Mouse (Mus musculus): ENCODE data around the gene Krt24. TPM values are rescaled to one million over a fixed set of nuclear protein-coding genes. Genes with fewer than 3 reads are reported as not detected.

The Krt24 gene
- total RNA-seq, 1 experiment: not detected

DNA sequence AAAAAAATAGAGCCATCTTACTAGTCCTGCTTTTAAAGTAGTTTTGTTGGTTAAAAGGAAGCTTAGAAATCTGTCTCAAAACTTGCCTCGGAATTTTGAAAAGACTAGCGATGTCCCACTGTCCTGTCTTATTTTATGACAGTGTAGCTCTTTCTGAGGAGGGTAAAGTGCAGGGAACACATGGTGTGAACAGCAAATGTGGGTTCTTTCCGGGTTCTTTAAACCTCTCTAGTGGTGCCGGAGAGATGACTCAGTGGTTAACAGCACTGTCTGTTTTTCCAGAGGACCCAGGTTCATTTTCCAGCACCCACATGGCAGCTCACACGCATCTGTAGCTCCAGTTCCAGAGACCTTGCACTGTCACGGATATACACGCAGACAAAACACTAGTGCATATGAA lies 15.9 kb downstream of the Krt24 start:
- Histone ChIP-seq H3K36me3 (ENCODE audit: control insufficient read depth, insufficient read depth, low read length, poor library complexity, severe bottlenecking) (no peaks in the 10 kb centered on the region), H3K4me1 (ENCODE audit: control insufficient read depth in 2 of 2, insufficient read depth in 2 of 2, low read length in 2 of 2, poor library complexity in 1 of 2) (no peaks in the 10 kb centered on the region), H3K4me3 (ENCODE audit: insufficient read depth in 1 of 2, low read depth in 1 of 2, low read length in 2 of 2, poor library complexity in 1 of 2, severe bottlenecking in 1 of 2) (no peak overlapping the region), H3K27ac (ENCODE audit: insufficient read depth, low read depth, low read length, poor library complexity, severe bottlenecking) (no peak overlapping the region), H3K9me3 (ENCODE audit: control insufficient read depth, insufficient read depth, low read depth, low read length) (no peaks in the 10 kb centered on the region), H3K9ac (ENCODE audit: insufficient read depth, low read depth, low read length, poor library complexity, severe bottlenecking) (no peak overlapping the region)
- in situ Hi-C loops (cut with MboI; ENCODE audit: low sequenced_read_pairs in 2 of 2, unreplicated experiment in 2 of 2): no loop called here
- DNase-seq (ENCODE audit: low read depth, low spot score): no peak
- TF ChIP-seq ZNF384 (IDR thresholded peaks at IDR 0.05; ENCODE audit: low read depth, low read length) (no peak), CHD2 (IDR thresholded peaks at IDR 0.05; ENCODE audit: low read depth, low read length) (no peak), HCFC1 (IDR thresholded peaks at IDR 0.05; ENCODE audit: borderline replicate concordance, insufficient read depth, low read length) (no peak), MAFK (IDR thresholded peaks at IDR 0.05; ENCODE audit: insufficient read depth, low read depth, low read length) (no peak), ZC3H11A (IDR thresholded peaks at IDR 0.05; ENCODE audit: borderline replicate concordance, low read depth, low read length) (no peak)

GRCm38 (mm10) chr11:99265796-99266195 lies 19.3 kb downstream of the Krt24 start:
- no peaks in the 10 kb centered on the region for H3K36me3 ChIP-seq (ENCODE audit: control insufficient read depth, insufficient read depth, low read length, poor library complexity, severe bottlenecking)
- in situ Hi-C loops (cut with MboI; ENCODE audit: low sequenced_read_pairs in 2 of 2, unreplicated experiment in 2 of 2): no loop called here
- TF ChIP-seq ZNF384 (IDR thresholded peaks at IDR 0.05; ENCODE audit: low read depth, low read length) (no peak), CHD2 (IDR thresholded peaks at IDR 0.05; ENCODE audit: low read depth, low read length) (no peak), MAFK (IDR thresholded peaks at IDR 0.05; ENCODE audit: insufficient read depth, low read depth, low read length) (no peak), ZC3H11A (IDR thresholded peaks at IDR 0.05; ENCODE audit: borderline replicate concordance, low read depth, low read length) (no peak)
- H3K9me3 ChIP-seq (ENCODE audit: control insufficient read depth, insufficient read depth, low read depth, low read length): no peaks in the 10 kb centered on the region
- H3K4me1 ChIP-seq (ENCODE audit: control insufficient read depth in 2 of 2, insufficient read depth in 2 of 2, low read length in 2 of 2, poor library complexity in 1 of 2): no peaks in the 10 kb centered on the region
- DNase-seq (ENCODE audit: low read depth, low spot score): no peak
- H3K27ac ChIP-seq (ENCODE audit: insufficient read depth, low read depth, low read length, poor library complexity, severe bottlenecking): no peak overlapping the region
- H3K9ac ChIP-seq (ENCODE audit: insufficient read depth, low read depth, low read length, poor library complexity, severe bottlenecking): no peak overlapping the region
- H3K4me3 ChIP-seq (ENCODE audit: insufficient read depth in 1 of 2, low read depth in 1 of 2, low read length in 2 of 2, poor library complexity in 1 of 2, severe bottlenecking in 1 of 2): no peak overlapping the region

DNA sequence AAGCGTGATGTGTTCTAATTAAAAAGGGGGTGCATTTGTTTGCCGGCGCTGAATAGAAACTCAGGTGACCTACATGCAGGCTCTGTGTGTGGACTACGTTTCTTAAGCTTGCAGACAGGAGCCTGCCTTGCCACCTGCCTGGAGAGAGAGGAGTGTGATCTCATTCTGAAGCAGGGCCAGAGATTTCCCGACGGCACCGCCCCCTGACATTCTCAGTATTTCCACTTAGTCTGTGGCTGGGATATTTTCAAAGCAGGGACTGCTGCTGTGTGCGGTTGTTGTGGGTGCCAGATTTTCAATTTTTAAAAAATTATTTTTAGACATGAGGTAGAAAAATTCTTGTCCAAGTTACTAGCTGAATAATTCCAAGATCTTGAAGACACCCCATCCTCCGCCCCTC lies 19.8 kb downstream of the Krt24 start:
- in situ Hi-C loops (cut with MboI; ENCODE audit: low sequenced_read_pairs in 2 of 2, unreplicated experiment in 2 of 2): no loop called here

DNA sequence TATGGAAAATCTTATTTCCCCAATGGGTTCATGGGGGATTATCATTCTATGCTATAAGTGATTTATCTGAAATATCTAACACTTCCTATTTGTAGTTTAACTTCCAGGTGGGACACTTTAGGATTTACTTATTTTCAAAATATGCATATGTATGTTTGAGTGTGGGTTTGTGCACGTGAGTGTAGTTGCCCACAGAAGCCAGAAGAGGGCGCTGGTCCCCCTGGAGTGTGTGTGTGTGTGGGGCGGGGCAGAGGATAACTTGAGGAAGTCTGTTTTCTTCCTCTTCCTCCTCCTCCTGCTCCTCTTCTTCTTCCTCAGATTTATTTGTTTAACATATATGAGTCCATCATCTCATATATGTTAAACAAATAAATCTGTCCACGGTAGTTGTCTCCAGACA lies 28.8 kb downstream of the Krt24 start:
- TF ChIP-seq MAFK (IDR thresholded peaks at IDR 0.05; ENCODE audit: insufficient read depth, low read depth, low read length) (no peak), ZC3H11A (IDR thresholded peaks at IDR 0.05; ENCODE audit: borderline replicate concordance, low read depth, low read length) (no peak), HCFC1 (IDR thresholded peaks at IDR 0.05; ENCODE audit: borderline replicate concordance, insufficient read depth, low read length) (no peak), CHD2 (IDR thresholded peaks at IDR 0.05; ENCODE audit: low read depth, low read length) (no peak), ZNF384 (IDR thresholded peaks at IDR 0.05; ENCODE audit: low read depth, low read length) (no peak)
- H3K4me1 ChIP-seq (ENCODE audit: control insufficient read depth in 2 of 2, insufficient read depth in 2 of 2, low read length in 2 of 2, poor library complexity in 1 of 2): no peaks in the 10 kb centered on the region
- H3K27ac ChIP-seq (ENCODE audit: insufficient read depth, low read depth, low read length, poor library complexity, severe bottlenecking): no peak overlapping the region
- no peaks in the 10 kb centered on the region for H3K36me3 ChIP-seq (ENCODE audit: control insufficient read depth, insufficient read depth, low read length, poor library complexity, severe bottlenecking)
- no peaks in the 10 kb centered on the region for H3K9me3 ChIP-seq (ENCODE audit: control insufficient read depth, insufficient read depth, low read depth, low read length)
- no peak overlapping the region for H3K9ac ChIP-seq (ENCODE audit: insufficient read depth, low read depth, low read length, poor library complexity, severe bottlenecking)
- DNase-seq (ENCODE audit: low read depth, low spot score): no peak
- no peak overlapping the region for H3K4me3 ChIP-seq (ENCODE audit: insufficient read depth in 1 of 2, low read depth in 1 of 2, low read length in 2 of 2, poor library complexity in 1 of 2, severe bottlenecking in 1 of 2)
- in situ Hi-C loops (cut with MboI; ENCODE audit: low sequenced_read_pairs in 2 of 2, unreplicated experiment in 2 of 2): no loop called here

More for the DNA sequence above, 19.8 kb downstream of the Krt24 start:
- DNase-seq (ENCODE audit: low read depth, low spot score): no peak
- Histone ChIP-seq H3K9me3 (ENCODE audit: control insufficient read depth, insufficient read depth, low read depth, low read length) (no peaks in the 10 kb centered on the region), H3K4me1 (ENCODE audit: control insufficient read depth in 2 of 2, insufficient read depth in 2 of 2, low read length in 2 of 2, poor library complexity in 1 of 2) (no peaks in the 10 kb centered on the region), H3K4me3 (ENCODE audit: insufficient read depth in 1 of 2, low read depth in 1 of 2, low read length in 2 of 2, poor library complexity in 1 of 2, severe bottlenecking in 1 of 2) (no peak overlapping the region), H3K36me3 (ENCODE audit: control insufficient read depth, insufficient read depth, low read length, poor library complexity, severe bottlenecking) (no peaks in the 10 kb centered on the region), H3K9ac (ENCODE audit: insufficient read depth, low read depth, low read length, poor library complexity, severe bottlenecking) (no peak overlapping the region), H3K27ac (ENCODE audit: insufficient read depth, low read depth, low read length, poor library complexity, severe bottlenecking) (no peak overlapping the region)
- TF ChIP-seq ZC3H11A (IDR thresholded peaks at IDR 0.05; ENCODE audit: borderline replicate concordance, low read depth, low read length) (no peak), HCFC1 (IDR thresholded peaks at IDR 0.05; ENCODE audit: borderline replicate concordance, insufficient read depth, low read length) (no peak), MAFK (IDR thresholded peaks at IDR 0.05; ENCODE audit: insufficient read depth, low read depth, low read length) (no peak), ZNF384 (IDR thresholded peaks at IDR 0.05; ENCODE audit: low read depth, low read length) (no peak), CHD2 (IDR thresholded peaks at IDR 0.05; ENCODE audit: low read depth, low read length) (no peak)

GRCm38 (mm10) chr11:99255316-99255715 lies 29.7 kb downstream of the Krt24 start:
- Histone ChIP-seq H3K4me1 (ENCODE audit: control insufficient read depth in 2 of 2, insufficient read depth in 2 of 2, low read length in 2 of 2, poor library complexity in 1 of 2) (0 out of 4 replicates have a peak, but pooled peaks cover 0 to under 1% of the 10 kb centered on the region in 2 experiments), H3K9ac (ENCODE audit: insufficient read depth, low read depth, low read length, poor library complexity, severe bottlenecking) (no peak overlapping the region), H3K36me3 (ENCODE audit: control insufficient read depth, insufficient read depth, low read length, poor library complexity, severe bottlenecking) (no peaks in the 10 kb centered on the region), H3K27ac (ENCODE audit: insufficient read depth, low read depth, low read length, poor library complexity, severe bottlenecking) (no peak overlapping the region), H3K4me3 (ENCODE audit: insufficient read depth in 1 of 2, low read depth in 1 of 2, low read length in 2 of 2, poor library complexity in 1 of 2, severe bottlenecking in 1 of 2) (no peak overlapping the region), H3K9me3 (ENCODE audit: control insufficient read depth, insufficient read depth, low read depth, low read length) (no peaks in the 10 kb centered on the region)
- DNase-seq (ENCODE audit: low read depth, low spot score): no peak
- in situ Hi-C loops (cut with MboI; ENCODE audit: low sequenced_read_pairs in 2 of 2, unreplicated experiment in 2 of 2): no loop called here
- TF ChIP-seq CHD2 (IDR thresholded peaks at IDR 0.05; ENCODE audit: low read depth, low read length): no peak
- TF ChIP-seq ZC3H11A (IDR thresholded peaks at IDR 0.05; ENCODE audit: borderline replicate concordance, low read depth, low read length): no peak
- TF ChIP-seq MAFK (IDR thresholded peaks at IDR 0.05; ENCODE audit: insufficient read depth, low read depth, low read length): no peak
- no peak for TF ChIP-seq ZNF384 (IDR thresholded peaks at IDR 0.05; ENCODE audit: low read depth, low read length)
- no peak for TF ChIP-seq HCFC1 (IDR thresholded peaks at IDR 0.05; ENCODE audit: borderline replicate concordance, insufficient read depth, low read length)

All from ES-E14 (cell line).